ENCODE assay signal across 26 mouse cellular contexts in the genomic region with DNA sequence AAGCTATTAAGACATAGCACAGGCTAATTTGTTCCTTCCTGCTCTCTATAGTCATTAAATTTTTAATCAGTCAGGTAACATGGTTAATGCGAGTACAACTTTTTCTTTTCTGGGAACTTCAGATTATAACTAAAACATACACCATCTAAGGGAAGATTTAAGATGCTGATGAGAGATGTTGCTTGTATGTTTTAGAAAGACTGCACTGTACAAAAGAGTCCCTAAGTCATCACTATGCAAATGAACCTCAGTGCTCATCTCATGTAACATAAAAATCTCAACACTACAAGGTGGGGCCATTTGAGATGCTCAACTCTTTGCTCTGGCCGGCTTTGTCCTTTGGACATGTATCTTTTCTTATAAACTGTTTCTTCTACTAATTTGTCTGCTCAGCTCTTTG.
DNase-seq lines count a peak whose midpoint lies in the region; ATAC-seq and TF ChIP-seq lines count a peak whose summit lies in the region.
"Had no signal": no experiment of that assay in that cellular context is flagged by ENCODE, and none has a peak within 500 bp of the region (broad histone marks: within the 10 kb centered on the region; RNA-seq: fewer than 3 reads in every experiment).

No protein-coding gene starts in this region.

- peak; percentile 59 for DNase-seq in midbrain, embryonic 11.5 days (ENCODE audit: low spot score, missing footprints)
- DNase-seq in midbrain, postnatal 0 days (ENCODE audit: low spot score): no peak
- no peak for DNase-seq in kidney, adult 11 months
- DNase-seq in cerebellum, adult 9-11 months: no peak
- DNase-seq in thymus, postnatal 4 days: no peak
- DNase-seq: adrenal gland, adult 8-10 months; adrenal gland, postnatal 14 days; adrenal gland, postnatal 36 days; cerebellum, adult 11-12 months; cerebellum, adult 2 months; cerebellum, adult 9-10 months; cerebellum, postnatal 14 days; cerebellum, postnatal 36 days; embryo, embryonic 11 days; forebrain, postnatal 0 days had no signal

- H3K27me3 ChIP-seq in midbrain, embryonic 11.5 days (ENCODE audit: control insufficient read depth, insufficient read depth, low read length): no peaks in the 10 kb centered on the region
- no peaks in the 10 kb centered on the region for H3K27me3 ChIP-seq in midbrain, postnatal 0 days (ENCODE audit: insufficient read depth, low read length)
- H3K27me3 ChIP-seq: embryonic facial prominence, embryonic 13.5 days; embryonic facial prominence, embryonic 15.5 days; forebrain, embryonic 12.5 days; forebrain, embryonic 15.5 days; Patski had no signal

- no peak overlapping the region for H3K27ac ChIP-seq in midbrain, embryonic 11.5 days (ENCODE audit: low read depth, low read length)
- no peak overlapping the region for H3K27ac ChIP-seq in midbrain, postnatal 0 days (ENCODE audit: low read depth, low read length)
- H3K27ac ChIP-seq: embryonic facial prominence, embryonic 13.5 days; embryonic facial prominence, embryonic 15.5 days; forebrain, embryonic 10.5 days; forebrain, embryonic 12.5 days; forebrain, embryonic 15.5 days had no signal

- 89% methylated on average over 2 of the region's 2 CpGs for WGBS in midbrain, embryonic 11.5 days
- 94% methylated on average over 2 of the region's 2 CpGs for WGBS in midbrain, postnatal 0 days

- H3K9ac ChIP-seq in midbrain, embryonic 11.5 days (ENCODE audit: low read length): no peak overlapping the region
- H3K9ac ChIP-seq in midbrain, postnatal 0 days (replicated peaks; ENCODE audit: low read length, poor library complexity, severe bottlenecking): no peak overlapping the region
- H3K9ac ChIP-seq: embryonic facial prominence, embryonic 13.5 days; embryonic facial prominence, embryonic 15.5 days; forebrain, embryonic 12.5 days; forebrain, embryonic 15.5 days; forebrain, postnatal 0 days had no signal

- H3K4me1 ChIP-seq in midbrain, embryonic 11.5 days (ENCODE audit: control insufficient read depth, insufficient read depth, low read length): no peaks in the 10 kb centered on the region
- no peaks in the 10 kb centered on the region for H3K4me1 ChIP-seq in midbrain, postnatal 0 days (ENCODE audit: insufficient read depth, low read length)
- H3K4me1 ChIP-seq: embryonic facial prominence, embryonic 13.5 days; embryonic facial prominence, embryonic 15.5 days; forebrain, embryonic 15.5 days had no signal

- H3K9me3 ChIP-seq in midbrain, embryonic 11.5 days (ENCODE audit: control insufficient read depth, low read length): no peaks in the 10 kb centered on the region
- no peaks in the 10 kb centered on the region for H3K9me3 ChIP-seq in midbrain, postnatal 0 days (ENCODE audit: low read length)
- H3K9me3 ChIP-seq: embryonic facial prominence, embryonic 13.5 days; embryonic facial prominence, embryonic 15.5 days; forebrain, embryonic 10.5 days; forebrain, embryonic 12.5 days; forebrain, embryonic 15.5 days; G1E had no signal

- H3K4me2 ChIP-seq in midbrain, embryonic 11.5 days: no peak overlapping the region
- no peak overlapping the region for H3K4me2 ChIP-seq in midbrain, postnatal 0 days (ENCODE audit: low read depth, low read length, poor library complexity, severe bottlenecking)
- H3K4me2 ChIP-seq: embryonic facial prominence, embryonic 13.5 days; embryonic facial prominence, embryonic 15.5 days; forebrain, embryonic 12.5 days; forebrain, embryonic 15.5 days had no signal

- no peaks in the 10 kb centered on the region for H3K36me3 ChIP-seq in midbrain, embryonic 11.5 days (ENCODE audit: control insufficient read depth, insufficient read depth, low read length)
- no peaks in the 10 kb centered on the region for H3K36me3 ChIP-seq in midbrain, postnatal 0 days (ENCODE audit: insufficient read depth, low read length)
- H3K36me3 ChIP-seq: embryonic facial prominence, embryonic 13.5 days; embryonic facial prominence, embryonic 15.5 days; forebrain, embryonic 10.5 days; forebrain, embryonic 12.5 days; forebrain, embryonic 15.5 days; G1E had no signal

- H3K4me3 ChIP-seq in midbrain, embryonic 11.5 days (ENCODE audit: low read depth, low read length): no peak overlapping the region
- no peak overlapping the region for H3K4me3 ChIP-seq in midbrain, postnatal 0 days (ENCODE audit: low read depth, low read length)
- H3K4me3 ChIP-seq: embryonic facial prominence, embryonic 13.5 days; embryonic facial prominence, embryonic 15.5 days; erythroblast, embryonic 14.5 days; forebrain, embryonic 10.5 days; forebrain, embryonic 12.5 days; forebrain, embryonic 15.5 days had no signal

- no peak for TF ChIP-seq CTCF in midbrain, postnatal 0 days (IDR thresholded peaks at IDR 0.05)

- ATAC-seq in midbrain, embryonic 11.5 days (ENCODE audit: low FRiP score): no peak
- ATAC-seq in midbrain, postnatal 0 days (ENCODE audit: low FRiP score): no peak
- ATAC-seq in CD4-positive, CD25-positive, alpha-beta regulatory T cell, adult 4 months: peak; percentile 68
- ATAC-seq in activated CD4-positive, CD25-positive, alpha-beta regulatory T cell, adult 4 months: peak; percentile 62
- ATAC-seq in inflammation-experienced regulatory T-cells, adult 6 months: peak; percentile 55
- ATAC-seq: forebrain, embryonic 15.5 days; forebrain, postnatal 0 days; Patski had no signal

Comparison
In these comparisons a context has a peak if more than half of its experiments do, and no peak if none do; other contexts are left out.
1. ATAC-seq: peak in CD4-positive, CD25-positive, alpha-beta regulatory T cell, adult 4 months (single experiment), activated CD4-positive, CD25-positive, alpha-beta regulatory T cell, adult 4 months (single experiment) and inflammation-experienced regulatory T-cells, adult 6 months (single experiment); none in midbrain, embryonic 11.5 days (single experiment) and midbrain, postnatal 0 days (single experiment).